Mouse (Mus musculus) liver, adult (tissue): ENCODE measurements around the gene Cenpq.

Experiments used
- GATA4 ChIP-seq: IDR thresholded peaks from 2 replicates; pipeline ENCODE4 v1.6.1; 2014; ENCODE audit warnings: mild to moderate bottlenecking, low read length; ENCODE audit not compliant: insufficient replicate concordance

Gene Cenpq

GRCm38 (mm10) chr17:40934420-40935231, at the start of gene Cenpq, which contains the start of gene Mut:
Gene Cenpq, minus strand, starts transcription at chr17:40935047.
Gene Mut, plus strand, starts transcription at chr17:40934685.
- TF ChIP-seq GATA4, result no peak; the same call in 1 of the 2 replicates

GRCm38 (mm10) chr17:40977914-40978313, 43.1 kb upstream of the Cenpq start:
- TF ChIP-seq GATA4, result no peak

- no peak for TF ChIP-seq GATA4
These were observed 13.7 kb upstream of the Cenpq start for GRCm38 (mm10) chr17:40948518-40948917.

- TF ChIP-seq GATA4, result no peak
These were observed 862 bp downstream of the Cenpq start for GRCm38 (mm10) chr17:40933985-40934384.

- no peak for TF ChIP-seq GATA4
These were observed 19.3 kb downstream of the Cenpq start for GRCm38 (mm10) chr17:40915499-40915898.

- TF ChIP-seq GATA4, result no peak
These were observed 20.6 kb downstream of the Cenpq start, which contains the start of gene Glyatl3 for GRCm38 (mm10) chr17:40914250-40914649. Gene Glyatl3, minus strand, starts transcription at chr17:40914350.

GRCm38 (mm10) chr17:40904721-40905154, 30.1 kb downstream of the Cenpq start:
- no peak for TF ChIP-seq GATA4

- TF ChIP-seq GATA4, result no peak
These were observed 30.7 kb downstream of the Cenpq start for GRCm38 (mm10) chr17:40904056-40904597.

- no peak for TF ChIP-seq GATA4
These were observed 31.5 kb downstream of the Cenpq start for GRCm38 (mm10) chr17:40903345-40903744.

- no peak for TF ChIP-seq GATA4
These were observed 35.0 kb downstream of the Cenpq start for GRCm38 (mm10) chr17:40899783-40900363.

GRCm38 (mm10) chr17:40896863-40897262, 38.0 kb downstream of the Cenpq start:
- no peak for TF ChIP-seq GATA4

GRCm38 (mm10) chr17:40887849-40888536, 46.9 kb downstream of the Cenpq start:
- no peak for TF ChIP-seq GATA4

GRCm38 (mm10) chr17:40885155-40885554, 49.7 kb downstream of the Cenpq start:
- TF ChIP-seq GATA4, result no peak

- TF ChIP-seq GATA4, result no peak
These were observed 52.7 kb downstream of the Cenpq start for GRCm38 (mm10) chr17:40882172-40882571.

GRCm38 (mm10) chr17:40879924-40880691, 54.7 kb downstream of the Cenpq start, which contains the start of gene 9130008F23Rik:
Gene 9130008F23Rik, minus strand, starts transcription at chr17:40880559.
- no peak for TF ChIP-seq GATA4

GRCm38 (mm10) chr17:40879528-40879923, 55.3 kb downstream of the Cenpq start:
- no peak for TF ChIP-seq GATA4
